26 mouse cellular contexts compared by ENCODE assay signal in the genomic region with DNA sequence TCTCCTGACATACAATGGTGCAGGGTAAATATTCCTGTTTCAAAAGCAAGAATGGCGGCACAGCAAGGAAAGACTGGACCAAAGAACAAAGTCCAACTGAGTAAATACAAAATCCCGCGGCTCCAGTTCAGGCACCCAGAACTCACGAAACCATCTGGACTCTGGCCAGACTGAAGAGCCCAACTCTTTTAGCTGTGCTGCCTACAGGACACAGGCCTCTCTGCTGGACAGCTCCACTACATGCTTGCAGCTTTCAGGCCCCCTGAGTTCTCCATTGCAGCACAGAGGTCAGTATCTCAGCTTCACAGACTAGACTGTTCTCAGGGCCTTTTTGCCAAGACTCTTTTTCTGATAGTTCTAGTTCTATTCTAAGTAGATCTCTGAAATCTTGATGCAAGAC.
A peak's percentile ranks its signal among the peaks of the same experiment; 100 is the strongest.
DNase-seq lines count a peak whose midpoint lies in the region; ATAC-seq lines count a peak whose summit lies in the region.
"Had no signal": no experiment of that assay in that cellular context is flagged by ENCODE, and none has a peak within 500 bp of the region (broad histone marks: within the 10 kb centered on the region; RNA-seq: fewer than 3 reads in every experiment).

No protein-coding gene starts in this region.

- 84% methylated on average over 4 of the region's 4 CpGs for WGBS in heart, embryonic 10.5 days
- WGBS in kidney, embryonic 14.5 days = 89% methylated on average over 4 of the region's 4 CpGs

- no peaks in the 10 kb centered on the region for H3K36me3 ChIP-seq in heart, embryonic 10.5 days
- no peaks in the 10 kb centered on the region for H3K36me3 ChIP-seq in kidney, embryonic 14.5 days (ENCODE audit: control insufficient read depth, insufficient read depth, low read length)
- H3K36me3 ChIP-seq: forebrain, embryonic 10.5 days; G1E; hindbrain, embryonic 12.5 days; limb, embryonic 12.5 days; liver, embryonic 15.5 days; neural tube, embryonic 15.5 days; stomach, embryonic 15.5 days had no signal

- no peaks in the 10 kb centered on the region for H3K27me3 ChIP-seq in heart, embryonic 10.5 days (ENCODE audit: insufficient read depth, poor library complexity, severe bottlenecking)
- no peaks in the 10 kb centered on the region for H3K27me3 ChIP-seq in kidney, embryonic 14.5 days (ENCODE audit: control insufficient read depth, insufficient read depth, low read length)
- H3K27me3 ChIP-seq: CH12.LX; hindbrain, embryonic 12.5 days; limb, embryonic 12.5 days; liver, embryonic 15.5 days; neural tube, embryonic 15.5 days; stomach, embryonic 15.5 days had no signal

- H3K9ac ChIP-seq in kidney, embryonic 14.5 days (ENCODE audit: low read depth, low read length) = no peak overlapping the region
- H3K9ac ChIP-seq: hindbrain, embryonic 12.5 days; limb, embryonic 12.5 days; liver, embryonic 15.5 days; neural tube, embryonic 15.5 days; stomach, embryonic 15.5 days had no signal

- no peak overlapping the region for H3K4me3 ChIP-seq in heart, embryonic 10.5 days
- no peak overlapping the region for H3K4me3 ChIP-seq in kidney, embryonic 14.5 days (ENCODE audit: low read length)
- H3K4me3 ChIP-seq: forebrain, embryonic 10.5 days; hindbrain, embryonic 12.5 days; layer of hippocampus, adult 2 months; limb, embryonic 12.5 days; liver, embryonic 15.5 days; neural tube, embryonic 15.5 days; stomach, embryonic 15.5 days had no signal

- no peak overlapping the region for H3K27ac ChIP-seq in heart, embryonic 10.5 days
- no peak overlapping the region for H3K27ac ChIP-seq in kidney, embryonic 14.5 days (ENCODE audit: low read depth, low read length)
- H3K27ac ChIP-seq: forebrain, embryonic 10.5 days; hindbrain, embryonic 12.5 days; layer of hippocampus, adult 2 months; limb, embryonic 12.5 days; liver, embryonic 15.5 days; neural tube, embryonic 15.5 days; stomach, embryonic 15.5 days had no signal

- H3K4me2 ChIP-seq in kidney, embryonic 14.5 days (replicated peaks; ENCODE audit: low read depth, low read length) = no peak overlapping the region
- H3K4me2 ChIP-seq: heart, embryonic 11.5 days; hindbrain, embryonic 12.5 days; limb, embryonic 12.5 days; liver, embryonic 15.5 days; midbrain, embryonic 11.5 days; neural tube, embryonic 15.5 days; stomach, embryonic 15.5 days had no signal

- ATAC-seq in kidney, embryonic 14.5 days (ENCODE audit: low FRiP score, low TSS enrichment) = no peak
- ATAC-seq: intestine, postnatal 0 days; lung, postnatal 0 days had no signal

- peak; percentile 17 for DNase-seq in heart, embryonic 10.5 days (ENCODE audit: low spot score)
- DNase-seq in heart, postnatal 25 days (ENCODE audit: low spot score) = no peak
- peak; percentile 2 for DNase-seq in kidney, postnatal 14 days
- peak; percentile 29 for DNase-seq in embryo, embryonic 10.5 days (ENCODE audit: low spot score)
- DNase-seq in kidney, postnatal 4 days = peak; percentile 10 to 18
- DNase-seq in ovary, adult 18-20 months (ENCODE audit: low spot score) = no peak
- DNase-seq: adrenal gland, adult 2 months; B cell, adult 2 months; cerebellum, adult 11-12 months; cerebellum, postnatal 10 days; thymus, adult 18-20 months; thymus, postnatal 36 days had no signal

- intact Hi-C loops in heart, postnatal 25 days (cut with DNase I) = no loop called here

- no peaks in the 10 kb centered on the region for H3K4me1 ChIP-seq in heart, embryonic 10.5 days
- H3K4me1 ChIP-seq in kidney, embryonic 14.5 days (ENCODE audit: control insufficient read depth, insufficient read depth, low read length) = no peaks in the 10 kb centered on the region
- H3K4me1 ChIP-seq: hindbrain, embryonic 12.5 days; limb, embryonic 12.5 days; liver, embryonic 15.5 days; neural tube, embryonic 15.5 days; stomach, embryonic 15.5 days had no signal

- no peaks in the 10 kb centered on the region for H3K9me3 ChIP-seq in heart, embryonic 10.5 days
- H3K9me3 ChIP-seq in kidney, embryonic 14.5 days (ENCODE audit: control insufficient read depth, low read length) = no peaks in the 10 kb centered on the region
- H3K9me3 ChIP-seq: forebrain, embryonic 10.5 days; hindbrain, embryonic 12.5 days; limb, embryonic 12.5 days; liver, embryonic 15.5 days; neural tube, embryonic 15.5 days; stomach, embryonic 15.5 days had no signal

Comparison
In these comparisons a context has a peak if more than half of its experiments do, and no peak if none do; other contexts are left out.
1. DNase-seq: peak in heart, embryonic 10.5 days (single experiment), kidney, postnatal 14 days (single experiment), embryo, embryonic 10.5 days (single experiment) and kidney, postnatal 4 days (2 of 2); none in heart, postnatal 25 days (single experiment) and ovary, adult 18-20 months (single experiment).